Mouse (Mus musculus) intestine, embryonic 14.5 days (tissue): ENCODE data around the gene N4bp1. TPM values are rescaled to one million over a fixed set of nuclear protein-coding genes. Genes with fewer than 3 reads are reported as not detected.

Experiments used
- ATAC-seq: fragments of 200-750 bp; cut with Nextera tagmentation; replicated peaks from 2 replicates; pipeline ENCODE4 v1.8.0; 2017; ENCODE audit warnings: low read depth, moderate number of reproducible peaks, moderate TSS enrichment, moderate library complexity; ENCODE audit not compliant: low FRiP score, low TSS enrichment
- DNase-seq: peaks from one replicate; pipeline ENCODE4 v3.0.0-alpha.2; 2018; ENCODE audit warnings: low spot score
- H3K27ac ChIP-seq: fragments of 300-500 bp; sonication (generic); 2 replicates; pipeline ENCODE4 v1.5.1; 2014; ENCODE audit warnings: low read depth, mild to moderate bottlenecking, control low read depth
- H3K27me3 ChIP-seq: fragments of 300-500 bp; sonication (generic); replicated peaks from 2 replicates; pipeline ENCODE4 v1.6.1; 2014; ENCODE audit warnings: low read length, control low read depth; ENCODE audit not compliant: control insufficient read depth, insufficient read depth
- H3K36me3 ChIP-seq: fragments of 300-500 bp; sonication (generic); 2 replicates; pipeline ENCODE4 v1.6.1; 2014; ENCODE audit warnings: low read length, control low read depth; ENCODE audit not compliant: control insufficient read depth, insufficient read depth
- H3K4me1 ChIP-seq: fragments of 300-500 bp; sonication (generic); replicated peaks from 2 replicates; pipeline ENCODE4 v1.6.1; 2014; ENCODE audit warnings: low read length, control low read depth, mixed read lengths; ENCODE audit not compliant: control insufficient read depth, insufficient read depth
- H3K4me2 ChIP-seq: fragments of 300-500 bp; sonication (generic); 2 replicates; pipeline ENCODE4 v1.6.1; 2014; ENCODE audit warnings: low read length
- H3K4me3 ChIP-seq: fragments of 300-500 bp; sonication (generic); 2 replicates; pipeline ENCODE4 v1.5.1; 2014; ENCODE audit warnings: low read depth, low read length, control low read depth, mixed read lengths
- H3K9ac ChIP-seq: fragments of 300-500 bp; sonication (generic); 2 replicates; pipeline ENCODE4 v1.6.1; 2014; ENCODE audit warnings: mild to moderate bottlenecking, low read length
- H3K9me3 ChIP-seq: fragments of 300-500 bp; sonication (generic); 2 replicates; pipeline ENCODE4 v1.6.1; 2016; ENCODE audit warnings: low read length, control low read depth; ENCODE audit not compliant: control insufficient read depth
- WGBS: fragments of 180-500 bp; shearing (Covaris S2); extraction: QIAGEN DNeasy Blood & Tissue Kit; methylation state at CpG from one replicate; pipeline ENCODE4 v1.1.7; 2014; 5-methylcytosine and 5-hydroxymethylcytosine counted together
- polyA plus RNA-seq: library from polyadenylated mRNA; unstranded; fragments of >200 nt; fragmentation: Nextera tagmentation; extraction: Ambion mirVana; gene quantifications from 2 replicates; pipeline ENCODE4 v1.2.1, GENCODE M21; 2014

The N4bp1 gene
- polyA plus RNA-seq, 1 experiment from 2014 or later: 12.2 TPM

- peaks cover 3% of the 10 kb centered on the region; the same call in 1 of the 2 replicates for H3K27me3 ChIP-seq
- no peaks in the 10 kb centered on the region for H3K4me1 ChIP-seq
- ATAC-seq (no peak), DNase-seq (no peak)
- H3K36me3 ChIP-seq: no peaks in the 10 kb centered on the region
- H3K9me3 ChIP-seq: no peaks in the 10 kb centered on the region
- WGBS: 89% methylated on average over 10 of the region's 10 CpGs
- no peak overlapping the region for H3K4me2 ChIP-seq
- no peak overlapping the region for H3K27ac ChIP-seq
- no peak overlapping the region for H3K4me3 ChIP-seq
- no peak overlapping the region for H3K9ac ChIP-seq
Measured at GRCm38 (mm10) chr8:86765155-86765554, 119.9 kb downstream of the N4bp1 start.

DNA sequence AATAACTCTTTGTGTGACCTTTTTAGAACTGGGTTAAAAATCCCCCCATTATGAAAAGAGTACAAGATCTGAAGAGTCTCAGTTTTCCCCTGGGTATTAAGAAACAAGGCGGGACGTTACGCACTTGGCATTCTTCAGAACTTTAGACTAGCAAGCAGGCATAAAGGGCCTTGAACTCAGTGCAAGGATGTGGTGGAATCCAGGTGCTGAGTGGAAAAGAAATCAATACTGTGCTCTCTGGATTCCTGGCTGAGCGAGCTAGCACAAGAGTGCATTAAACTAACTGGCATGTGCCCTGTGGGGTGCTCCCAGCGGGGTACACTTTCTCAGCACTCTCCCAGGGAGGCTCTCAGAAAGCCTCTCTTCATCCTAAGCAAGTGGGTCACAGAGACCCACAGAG lies 122.3 kb downstream of the N4bp1 start:
- H3K27me3 ChIP-seq: peaks cover 4% of the 10 kb centered on the region; the same call in 1 of the 2 replicates
- ATAC-seq: no peak
- DNase-seq: no peak
- H3K9ac ChIP-seq: no peak overlapping the region
- H3K4me3 ChIP-seq: no peak overlapping the region
- no peaks in the 10 kb centered on the region for H3K36me3 ChIP-seq
- no peaks in the 10 kb centered on the region for H3K9me3 ChIP-seq
- H3K27ac ChIP-seq: no peak overlapping the region
- 67% methylated on average over 5 of the region's 5 CpGs for WGBS
- H3K4me2 ChIP-seq: no peak overlapping the region
- no peaks in the 10 kb centered on the region for H3K4me1 ChIP-seq

- Histone ChIP-seq H3K36me3 (no peaks in the 10 kb centered on the region), H3K4me1 (no peaks in the 10 kb centered on the region), H3K9me3 (no peaks in the 10 kb centered on the region), H3K27ac (no peak overlapping the region), H3K4me3 (no peak overlapping the region), H3K27me3 (peaks cover 11% of the 10 kb centered on the region), H3K4me2 (no peak overlapping the region), H3K9ac (no peak overlapping the region)
- DNase-seq (no peak), ATAC-seq (no peak)
- WGBS: 55% methylated on average over 6 of the region's 6 CpGs
Measured at GRCm38 (mm10) chr8:86760746-86761145, 124.3 kb downstream of the N4bp1 start.

DNA sequence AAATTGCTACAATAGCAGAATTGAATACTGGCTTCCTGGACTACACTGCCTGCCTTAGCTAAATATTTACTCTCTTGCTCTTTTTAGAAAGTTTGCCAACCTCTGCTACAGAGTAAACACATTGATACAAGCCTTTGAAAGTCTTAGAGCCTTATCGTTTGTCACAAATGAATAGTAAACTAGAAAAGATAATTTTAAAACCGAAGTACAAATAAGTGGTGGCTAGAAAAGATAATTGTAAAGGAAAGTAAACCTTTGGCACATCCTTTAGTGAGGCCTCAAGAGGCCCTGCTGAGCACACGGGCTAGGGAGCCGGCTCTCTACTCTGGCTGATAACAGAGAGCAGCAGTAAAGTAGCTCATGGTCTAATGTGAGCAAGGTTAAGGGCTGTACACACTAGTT lies 126.0 kb downstream of the N4bp1 start:
- Histone ChIP-seq H3K9me3 (no peaks in the 10 kb centered on the region), H3K27me3 (peaks cover 11% of the 10 kb centered on the region), H3K4me2 (no peak overlapping the region), H3K4me1 (no peaks in the 10 kb centered on the region), H3K9ac (no peak overlapping the region), H3K4me3 (no peak overlapping the region), H3K36me3 (no peaks in the 10 kb centered on the region), H3K27ac (no peak overlapping the region)
- no peak for DNase-seq
- 0 out of 2 replicates have a peak, but pooled peaks have one; percentile 50 for ATAC-seq
- WGBS: 27% methylated on average over 4 of the region's 4 CpGs

DNA sequence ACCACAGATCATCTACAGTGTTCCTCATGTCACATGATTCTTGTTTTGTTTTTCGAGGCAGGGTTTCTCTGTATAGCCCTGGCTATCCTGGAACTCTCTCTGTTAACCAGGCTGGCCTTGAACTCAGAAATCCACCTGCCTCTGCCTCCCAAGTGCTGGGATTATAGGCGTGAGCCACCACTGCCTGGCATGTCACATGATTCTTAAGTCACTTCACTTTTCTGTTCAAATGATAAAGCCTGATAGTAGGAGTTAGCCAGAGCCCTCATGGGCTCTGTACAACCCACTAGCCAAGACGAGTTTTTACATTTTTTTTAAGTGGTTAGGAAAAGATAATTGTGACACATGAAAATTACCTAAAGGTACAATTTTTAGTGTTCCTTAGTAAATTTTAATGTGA lies 126.4 kb downstream of the N4bp1 start:
- Histone ChIP-seq H3K4me1 (no peaks in the 10 kb centered on the region), H3K9me3 (no peaks in the 10 kb centered on the region), H3K4me2 (no peak overlapping the region), H3K4me3 (no peak overlapping the region), H3K9ac (no peak overlapping the region), H3K36me3 (no peaks in the 10 kb centered on the region), H3K27ac (no peak overlapping the region), H3K27me3 (peaks cover 10% of the 10 kb centered on the region)
- 65% methylated on average over 3 of the region's 3 CpGs for WGBS
- ATAC-seq (no peak), DNase-seq (no peak)

Other genes starting within 250 kb of the N4bp1 start
- 3.1 TPM in 2 replicates for gene Gm10638, start 139.6 kb downstream of the N4bp1 start, polyA plus RNA-seq
- 39.2 and 39.4 TPM in 2 replicates for gene Siah1a, start 139.3 kb downstream of the N4bp1 start, polyA plus RNA-seq